Mouse (Mus musculus): ENCODE data around the gene Rasgrp2.

GRCm38 (mm10) chr19:6397582-6398249 lies 1.4 kb upstream of the Rasgrp2 start:
- no peak for TF ChIP-seq HCFC1 (IDR thresholded peaks at IDR 0.05; ENCODE audit: borderline replicate concordance, insufficient read depth, low read length)
- no peak for TF ChIP-seq CHD2 (IDR thresholded peaks at IDR 0.05; ENCODE audit: low read depth, low read length)
- no peak for TF ChIP-seq ZNF384 (IDR thresholded peaks at IDR 0.05; ENCODE audit: low read depth, low read length)
- no peak for TF ChIP-seq ZC3H11A (IDR thresholded peaks at IDR 0.05; ENCODE audit: borderline replicate concordance, low read depth, low read length)
